Mouse (Mus musculus): ENCODE results near the gene Acad11. TPM values are rescaled to one million over a fixed set of nuclear protein-coding genes. Genes with fewer than 3 reads are reported as not detected.

Acad11 gene
- polyA plus RNA-seq, 1 experiment from 2014 or later, result 60.6 TPM

DNA sequence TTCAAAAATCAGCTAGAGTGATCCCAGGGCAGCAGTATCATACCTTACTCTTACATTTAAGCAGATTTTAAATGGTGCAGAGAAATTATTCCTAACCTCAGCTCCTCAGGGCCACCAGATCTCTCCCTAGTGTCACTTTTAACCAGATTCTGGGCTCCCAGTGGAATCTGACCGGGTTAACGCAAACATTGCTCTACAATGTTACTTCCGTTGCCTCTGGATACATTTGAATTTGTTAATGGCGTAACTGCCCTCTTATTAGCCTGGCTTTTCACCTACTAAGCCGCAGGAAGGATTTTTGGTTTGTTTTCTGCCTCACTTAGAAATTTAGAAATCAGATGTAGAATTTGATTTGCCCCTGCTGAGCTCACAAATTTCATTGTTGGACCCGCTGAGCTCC, 28.5 kb upstream of the Acad11 start:
- no peak for ATAC-seq
- TF ChIP-seq CTCF (IDR thresholded peaks at IDR 0.05; ENCODE audit: low read depth), result no peak
- Histone ChIP-seq H3K4me3 (ENCODE audit: low read depth, low read length) (no peak overlapping the region), H3K27me3 (replicated peaks; ENCODE audit: control insufficient read depth, insufficient read depth, low read length) (no peaks in the 10 kb centered on the region), H3K27ac (ENCODE audit: low read depth, low read length) (no peak overlapping the region), H3K9me3 (ENCODE audit: control insufficient read depth) (no peaks in the 10 kb centered on the region), H3K4me1 (replicated peaks; ENCODE audit: control insufficient read depth, insufficient read depth, low read length) (no peaks in the 10 kb centered on the region), H3K36me3 (ENCODE audit: control insufficient read depth, insufficient read depth) (peaks cover 22% of the 10 kb centered on the region; the same call in 1 of the 2 replicates), H3K9ac (ENCODE audit: low read depth, low read length) (no peak overlapping the region), H3K4me2 (replicated peaks; ENCODE audit: low read depth) (no peak overlapping the region)
- WGBS, result 76% methylated on average over 6 of the region's 6 CpGs

DNA sequence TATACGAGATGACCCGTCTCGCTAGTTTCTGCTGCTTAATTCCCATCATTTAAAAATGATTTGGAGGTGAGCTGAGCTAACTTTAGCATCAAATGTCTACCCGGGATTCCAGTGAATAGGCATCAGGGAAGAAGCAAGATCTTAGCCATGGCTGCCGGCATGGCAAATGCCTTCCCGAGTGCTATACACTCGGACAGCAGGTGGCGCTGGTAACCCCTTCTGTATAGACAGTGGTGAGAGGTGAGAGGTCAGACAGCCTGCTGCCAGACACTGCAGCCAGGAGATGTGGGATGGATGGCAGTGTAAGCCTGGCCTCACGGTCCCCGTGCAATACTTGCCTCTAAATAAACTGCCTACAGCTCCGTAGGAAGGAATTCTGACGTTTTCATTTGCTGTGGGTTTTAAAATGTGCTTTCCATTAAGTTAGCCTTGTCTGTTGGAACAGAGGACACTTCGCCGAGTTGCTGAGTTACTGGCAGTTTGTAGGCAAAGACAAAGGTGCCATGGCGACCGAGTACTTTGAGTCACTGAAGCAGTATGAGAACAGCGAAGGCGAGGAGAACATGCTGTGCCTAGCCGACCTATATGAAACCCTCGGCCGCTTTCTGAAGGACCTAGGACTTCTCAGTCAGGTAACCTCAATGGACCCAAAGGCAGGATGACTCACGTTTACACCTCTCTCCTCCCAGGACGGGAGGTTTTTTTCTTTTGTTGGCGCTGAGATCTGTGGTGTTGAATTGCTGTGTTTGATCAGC, 27.7 kb upstream of the Acad11 start:
- Histone ChIP-seq H3K27ac (ENCODE audit: low read depth, low read length) (no peak overlapping the region), H3K27me3 (replicated peaks; ENCODE audit: control insufficient read depth, insufficient read depth, low read length) (no peaks in the 10 kb centered on the region), H3K9me3 (ENCODE audit: control insufficient read depth) (no peaks in the 10 kb centered on the region), H3K4me3 (ENCODE audit: low read depth, low read length) (no peak overlapping the region), H3K9ac (ENCODE audit: low read depth, low read length) (no peak overlapping the region), H3K4me2 (replicated peaks; ENCODE audit: low read depth) (no peak overlapping the region), H3K4me1 (replicated peaks; ENCODE audit: control insufficient read depth, insufficient read depth, low read length) (no peaks in the 10 kb centered on the region), H3K36me3 (ENCODE audit: control insufficient read depth, insufficient read depth) (peaks cover 18% of the 10 kb centered on the region; the same call in 1 of the 2 replicates)
- WGBS, result 50% methylated on average over 24 of the region's 24 CpGs
- TF ChIP-seq CTCF (IDR thresholded peaks at IDR 0.05; ENCODE audit: low read depth), result peak; percentile 90
- peak; percentile 53; the same call in 1 of the 2 replicates for ATAC-seq

DNA sequence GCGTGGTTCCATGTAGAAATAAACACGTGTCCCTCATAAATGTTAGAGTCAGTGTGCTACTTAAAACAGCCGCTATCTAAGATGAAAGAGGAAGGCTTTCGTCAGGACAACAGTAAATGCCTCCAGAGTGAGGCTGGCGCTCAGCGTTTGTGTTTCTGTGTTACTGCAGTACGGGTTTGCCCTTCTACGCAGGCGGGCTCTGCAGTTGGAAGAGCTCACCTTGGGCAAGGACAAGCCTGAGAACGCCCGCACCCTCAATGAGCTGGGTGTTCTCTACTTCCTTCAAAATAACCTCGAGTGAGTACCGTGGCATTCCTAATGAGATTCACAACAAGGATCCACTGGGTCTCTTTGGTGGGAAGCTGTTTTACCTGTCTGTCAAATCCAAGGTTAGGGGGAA, 24.9 kb upstream of the Acad11 start:
- no peak for ATAC-seq
- 88% methylated on average over 13 of the region's 13 CpGs for WGBS
- H3K27me3 ChIP-seq (replicated peaks; ENCODE audit: control insufficient read depth, insufficient read depth, low read length), result no peaks in the 10 kb centered on the region

DNA sequence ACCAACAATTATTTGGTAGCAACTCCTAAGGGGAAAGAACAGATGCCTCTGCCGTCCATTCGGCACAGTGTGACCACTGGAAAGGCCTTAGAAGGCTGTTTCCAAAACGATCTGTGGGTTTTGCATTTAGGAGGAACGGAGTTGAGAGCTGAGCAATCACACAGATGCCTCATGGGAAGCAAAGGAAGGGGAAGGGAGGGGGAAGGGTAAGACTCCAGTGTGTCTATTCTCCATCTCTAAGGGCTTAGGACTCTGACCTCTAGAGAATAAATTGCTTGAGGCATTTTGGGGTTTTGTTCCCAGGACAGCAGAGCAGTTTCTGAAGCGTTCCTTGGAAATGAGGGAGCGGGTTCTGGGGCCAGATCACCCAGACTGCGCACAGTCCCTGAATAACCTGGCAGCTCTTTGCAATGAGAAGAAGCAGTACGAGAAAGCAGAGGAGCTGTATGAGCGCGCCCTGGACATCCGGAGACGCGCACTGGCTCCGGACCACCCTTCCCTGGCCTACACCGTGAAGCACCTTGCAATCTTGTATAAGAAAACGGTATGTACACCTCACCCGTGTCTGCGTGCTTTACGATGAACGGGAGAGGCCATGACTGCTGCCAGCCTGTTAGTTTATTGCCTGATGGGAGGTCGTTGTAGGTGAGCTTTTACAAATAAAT, 24.0 kb upstream of the Acad11 start:
- WGBS, result 90% methylated on average over 21 of the region's 21 CpGs
- ATAC-seq, result no peak

More for the DNA sequence above, 24.9 kb upstream of the Acad11 start:
- Histone ChIP-seq H3K4me1 (replicated peaks; ENCODE audit: control insufficient read depth, insufficient read depth, low read length) (no peaks in the 10 kb centered on the region), H3K36me3 (ENCODE audit: control insufficient read depth, insufficient read depth) (peaks cover 18% of the 10 kb centered on the region; the same call in 1 of the 2 replicates), H3K9me3 (ENCODE audit: control insufficient read depth) (no peaks in the 10 kb centered on the region), H3K9ac (ENCODE audit: low read depth, low read length) (no peak overlapping the region), H3K4me3 (ENCODE audit: low read depth, low read length) (no peak overlapping the region), H3K27ac (ENCODE audit: low read depth, low read length) (no peak overlapping the region), H3K4me2 (replicated peaks; ENCODE audit: low read depth) (no peak overlapping the region)
- TF ChIP-seq CTCF (IDR thresholded peaks at IDR 0.05; ENCODE audit: low read depth), result no peak

DNA sequence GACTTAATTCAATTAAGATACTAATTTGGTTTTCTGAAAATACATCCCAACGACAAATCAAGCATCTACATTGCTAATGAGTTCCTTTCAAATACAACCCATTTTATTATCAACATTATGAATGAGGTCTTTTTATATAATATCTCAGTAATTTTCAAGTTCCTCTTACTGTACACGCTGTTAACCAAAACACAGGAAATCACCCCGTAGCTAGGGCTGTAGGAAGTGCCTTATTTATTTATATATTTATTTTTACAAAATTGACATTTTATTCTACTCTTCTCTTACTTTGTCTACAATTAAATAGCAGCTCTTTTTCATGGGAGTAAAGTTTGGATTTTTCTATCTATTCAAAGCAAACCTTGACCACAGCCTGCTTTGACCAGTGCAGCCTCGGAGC, 23.4 kb upstream of the Acad11 start:
- Histone ChIP-seq H3K4me2 (replicated peaks; ENCODE audit: low read depth) (no peak overlapping the region), H3K27ac (ENCODE audit: low read depth, low read length) (no peak overlapping the region), H3K4me3 (ENCODE audit: low read depth, low read length) (no peak overlapping the region), H3K9ac (ENCODE audit: low read depth, low read length) (no peak overlapping the region), H3K9me3 (ENCODE audit: control insufficient read depth) (no peaks in the 10 kb centered on the region), H3K27me3 (replicated peaks; ENCODE audit: control insufficient read depth, insufficient read depth, low read length) (no peaks in the 10 kb centered on the region), H3K36me3 (ENCODE audit: control insufficient read depth, insufficient read depth) (peaks cover 18% of the 10 kb centered on the region; the same call in 1 of the 2 replicates), H3K4me1 (replicated peaks; ENCODE audit: control insufficient read depth, insufficient read depth, low read length) (no peaks in the 10 kb centered on the region)
- 82% methylated on average over 4 of the region's 4 CpGs for WGBS
- TF ChIP-seq CTCF (IDR thresholded peaks at IDR 0.05; ENCODE audit: low read depth), result no peak
- no peak for ATAC-seq

More for the DNA sequence above, 24.0 kb upstream of the Acad11 start:
- Histone ChIP-seq H3K27me3 (replicated peaks; ENCODE audit: control insufficient read depth, insufficient read depth, low read length) (no peaks in the 10 kb centered on the region), H3K9me3 (ENCODE audit: control insufficient read depth) (no peaks in the 10 kb centered on the region), H3K4me3 (ENCODE audit: low read depth, low read length) (no peak overlapping the region), H3K4me2 (replicated peaks; ENCODE audit: low read depth) (no peak overlapping the region), H3K27ac (ENCODE audit: low read depth, low read length) (no peak overlapping the region), H3K9ac (ENCODE audit: low read depth, low read length) (no peak overlapping the region), H3K36me3 (ENCODE audit: control insufficient read depth, insufficient read depth) (peaks cover 18% of the 10 kb centered on the region; the same call in 1 of the 2 replicates), H3K4me1 (replicated peaks; ENCODE audit: control insufficient read depth, insufficient read depth, low read length) (no peaks in the 10 kb centered on the region)
- TF ChIP-seq CTCF (IDR thresholded peaks at IDR 0.05; ENCODE audit: low read depth), result no peak

DNA sequence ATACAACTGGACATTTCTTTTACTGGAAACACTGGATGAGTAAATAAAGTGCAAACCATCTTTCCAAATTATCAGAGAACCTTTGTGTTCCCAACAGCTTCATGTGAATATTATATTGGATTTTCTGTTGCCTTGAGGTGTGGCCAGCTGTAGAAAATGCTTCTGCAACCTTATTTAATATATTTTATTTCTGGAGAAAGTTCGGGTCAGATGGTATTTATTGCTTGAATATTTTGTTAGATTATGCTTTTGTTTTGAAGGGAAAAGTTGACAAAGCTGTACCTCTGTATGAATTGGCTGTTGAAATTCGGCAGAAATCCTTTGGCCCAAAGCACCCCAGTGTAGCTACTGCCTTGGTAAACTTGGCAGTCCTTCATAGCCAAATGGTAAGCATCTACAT, 22.8 kb upstream of the Acad11 start, which contains the start of gene Gm28305:
Gene Gm28305, plus strand, starts transcription at position 301 of the 400 bp plus-strand sequence.
- WGBS, result 73% methylated on average over 2 of the region's 2 CpGs

More for the DNA sequence above, 22.8 kb upstream of the Acad11 start, which contains the start of gene Gm28305:
- H3K4me1 ChIP-seq (replicated peaks; ENCODE audit: control insufficient read depth, insufficient read depth, low read length), result no peaks in the 10 kb centered on the region
- TF ChIP-seq CTCF (IDR thresholded peaks at IDR 0.05; ENCODE audit: low read depth), result no peak
- no peak within 1 kb of the TSS for H3K9ac ChIP-seq (ENCODE audit: low read depth, low read length)
- no peak within 1 kb of the TSS for H3K4me2 ChIP-seq (replicated peaks; ENCODE audit: low read depth)
- peaks cover 18% of the 10 kb centered on the region; the same call in 1 of the 2 replicates for H3K36me3 ChIP-seq (ENCODE audit: control insufficient read depth, insufficient read depth)
- no peak within 1 kb of the TSS for H3K4me3 ChIP-seq (ENCODE audit: low read depth, low read length)
- no peak for ATAC-seq
- H3K9me3 ChIP-seq (ENCODE audit: control insufficient read depth), result no peaks in the 10 kb centered on the region
- H3K27ac ChIP-seq (ENCODE audit: low read depth, low read length), result no peak within 1 kb of the TSS
- H3K27me3 ChIP-seq (replicated peaks; ENCODE audit: control insufficient read depth, insufficient read depth, low read length), result no peaks in the 10 kb centered on the region

All from intestine, postnatal 0 days (tissue).